Mouse (Mus musculus): ENCODE results near the gene Hps4. TPM values are rescaled to one million over a fixed set of nuclear protein-coding genes. Genes with fewer than 3 reads are reported as not detected.

Gene Hps4
- polyA plus RNA-seq, 1 experiment, result 30.6 TPM

GRCm38 (mm10) chr5:112344092-112344960, 1.4 kb downstream of the Hps4 start:
- no peak for TF ChIP-seq GATA1 (IDR thresholded peaks at IDR 0.05; ENCODE audit: low read length)

DNA sequence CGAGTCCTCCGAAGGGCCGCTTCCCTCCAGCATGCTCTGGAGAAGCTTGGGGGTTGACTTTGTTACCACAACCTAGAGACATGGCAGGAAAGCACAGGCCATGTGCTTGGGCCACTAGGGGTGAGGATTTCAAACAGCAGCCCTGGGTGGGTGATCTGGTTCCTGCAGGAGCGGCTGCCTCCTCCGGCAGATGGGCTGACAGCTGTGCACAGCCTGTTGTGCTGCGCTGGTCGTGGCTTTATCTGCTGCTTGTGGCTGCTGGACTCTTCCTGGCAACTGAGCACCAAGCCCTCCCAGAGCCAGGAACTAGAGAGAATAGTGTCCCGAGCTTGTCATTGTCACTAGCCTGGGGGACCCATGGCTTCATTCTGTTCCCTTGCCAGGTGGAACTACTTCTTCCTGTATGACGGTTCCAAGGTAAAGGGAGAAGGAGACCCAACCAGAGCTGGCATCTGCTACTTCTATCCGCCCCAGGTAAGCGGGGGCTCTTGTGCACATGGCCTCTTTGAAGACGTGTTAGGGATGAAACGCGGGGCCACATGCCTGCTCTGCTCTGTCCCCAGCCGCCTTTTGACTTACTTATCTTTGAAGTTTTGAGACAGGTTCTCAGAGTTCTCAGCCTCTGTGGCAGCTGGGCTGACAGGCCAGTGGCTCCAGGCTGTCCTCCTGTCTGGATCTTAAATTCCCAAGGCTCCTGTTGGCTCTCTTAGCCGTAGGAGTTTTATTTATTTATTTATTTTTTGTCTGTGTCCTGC, 3.5 kb downstream of the Hps4 start:
- no peak for TF ChIP-seq GATA1 (IDR thresholded peaks at IDR 0.05; ENCODE audit: low read length)

DNA sequence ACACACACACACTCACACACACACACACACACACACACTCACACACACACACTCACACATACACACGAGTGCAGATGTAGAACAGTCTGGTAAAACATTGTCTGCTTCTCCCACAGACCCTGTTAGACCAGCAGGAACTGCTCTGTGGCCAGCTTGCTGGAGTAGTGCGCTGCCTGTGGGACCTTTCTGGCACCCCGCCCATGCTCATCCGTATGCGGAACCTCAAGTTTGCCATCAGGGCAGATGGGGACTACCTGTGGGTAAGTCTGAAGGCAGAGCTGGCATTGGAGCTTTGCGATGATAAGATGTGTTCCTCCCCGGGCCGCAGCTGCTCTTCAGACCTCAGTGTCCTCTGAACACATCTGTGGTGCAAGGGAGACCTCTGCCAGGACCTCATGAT, 6.3 kb downstream of the Hps4 start:
- TF ChIP-seq GATA1 (IDR thresholded peaks at IDR 0.05; ENCODE audit: low read length), result no peak

- TF ChIP-seq GATA1 (IDR thresholded peaks at IDR 0.05; ENCODE audit: low read length), result no peak
Measured at GRCm38 (mm10) chr5:112355493-112355892, 12.6 kb downstream of the Hps4 start.

DNA sequence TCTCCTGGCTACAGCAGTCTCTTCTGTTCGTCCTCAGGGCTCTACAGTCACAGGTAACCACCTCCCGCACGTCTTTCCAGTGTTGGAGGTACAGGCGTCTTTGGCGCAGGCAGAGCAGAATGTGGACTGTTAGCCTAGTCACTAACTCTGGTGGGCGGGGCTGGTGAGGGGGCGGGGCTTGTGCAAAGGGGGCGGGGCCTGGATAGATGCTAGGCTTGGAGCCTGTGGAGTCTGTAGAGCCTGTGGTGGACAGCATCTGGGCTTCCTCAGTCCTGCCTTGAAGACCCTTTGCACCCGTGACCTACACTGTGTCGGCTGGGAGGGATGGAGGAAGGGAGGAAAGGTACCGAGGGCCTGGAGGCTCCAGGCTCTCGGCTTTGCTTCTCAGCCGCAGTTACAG, 13.0 kb downstream of the Hps4 start, which contains the start of gene Gm6583:
TSS of gene Gm6583 (minus strand) at position 124 of the 400 bp plus-strand sequence.
- no peak for TF ChIP-seq GATA1 (IDR thresholded peaks at IDR 0.05; ENCODE audit: low read length)

GRCm38 (mm10) chr5:112356322-112356721, 13.4 kb downstream of the Hps4 start:
- no peak for TF ChIP-seq GATA1 (IDR thresholded peaks at IDR 0.05; ENCODE audit: low read length)

- TF ChIP-seq GATA1 (IDR thresholded peaks at IDR 0.05; ENCODE audit: low read length), result peak; percentile 42
Measured at GRCm38 (mm10) chr5:112359520-112359919, 16.6 kb downstream of the Hps4 start.

DNA sequence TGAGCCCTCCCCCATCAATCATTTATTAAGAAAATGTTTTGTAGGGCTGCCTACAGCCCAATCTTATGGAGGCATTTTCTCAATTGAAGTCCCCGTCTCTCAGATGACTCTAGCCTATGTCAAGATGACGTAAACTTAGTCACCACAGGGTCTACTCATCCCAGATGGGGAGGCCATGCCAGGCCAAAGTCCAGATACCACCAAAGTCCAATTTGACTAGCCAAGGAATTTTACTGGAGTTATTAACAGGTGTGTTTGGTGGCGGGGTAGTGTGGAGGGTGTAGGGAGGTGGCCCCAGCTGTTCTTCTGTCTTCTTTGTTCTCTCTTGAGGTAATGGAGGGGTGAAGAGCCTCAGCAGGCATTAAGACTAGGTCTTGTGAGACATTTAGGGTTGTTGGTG, 17.2 kb downstream of the Hps4 start:
- TF ChIP-seq GATA1 (IDR thresholded peaks at IDR 0.05; ENCODE audit: low read length), result no peak

- TF ChIP-seq GATA1 (IDR thresholded peaks at IDR 0.05; ENCODE audit: low read length), result no peak
Measured at GRCm38 (mm10) chr5:112364184-112364797, 21.4 kb downstream of the Hps4 start.

GRCm38 (mm10) chr5:112366879-112367278, 24.0 kb downstream of the Hps4 start:
- no peak for TF ChIP-seq GATA1 (IDR thresholded peaks at IDR 0.05; ENCODE audit: low read length)

DNA sequence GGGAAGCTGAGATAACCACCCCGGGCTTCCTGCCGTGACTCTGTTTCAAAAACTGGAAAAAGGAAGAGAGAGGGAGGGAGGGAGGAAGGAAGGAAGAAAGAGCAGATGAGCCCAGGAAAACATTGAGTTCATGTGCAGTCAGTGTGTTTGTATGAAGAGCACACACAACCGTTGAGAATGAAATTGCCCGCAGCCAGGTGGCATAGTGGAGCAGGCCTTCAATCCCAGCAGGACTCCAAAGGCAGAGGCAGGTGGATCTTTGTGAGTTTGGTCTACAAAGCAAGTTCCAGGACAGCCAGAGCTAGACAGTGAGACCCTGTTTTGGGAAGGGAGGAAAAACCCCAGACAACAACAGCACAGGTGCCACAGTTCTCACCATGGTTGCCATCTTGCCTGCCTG, 24.5 kb downstream of the Hps4 start:
- no peak for TF ChIP-seq GATA1 (IDR thresholded peaks at IDR 0.05; ENCODE audit: low read length)

DNA sequence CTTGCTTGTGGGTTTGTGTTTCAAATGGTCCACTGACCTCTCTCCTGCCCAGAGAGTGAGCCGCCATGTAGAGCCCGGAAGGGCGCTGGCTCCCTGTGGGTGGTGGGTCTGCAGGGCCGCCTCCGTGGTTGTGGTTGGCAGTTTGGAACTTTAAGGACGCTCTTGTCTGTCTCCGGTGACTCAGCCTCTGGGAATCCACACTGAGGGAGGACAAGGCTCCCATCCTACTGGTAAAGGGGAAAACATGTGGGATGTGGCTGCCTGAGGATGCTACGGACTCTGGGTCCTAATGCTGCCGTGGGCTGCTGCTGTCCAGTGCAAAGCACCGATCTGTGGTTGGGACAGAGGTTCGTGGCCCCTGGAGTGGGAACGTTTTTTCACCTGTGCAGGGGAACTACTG, 25.0 kb downstream of the Hps4 start:
- TF ChIP-seq GATA1 (IDR thresholded peaks at IDR 0.05; ENCODE audit: low read length), result no peak

GRCm38 (mm10) chr5:112368666-112369065, 25.8 kb downstream of the Hps4 start:
- TF ChIP-seq GATA1 (IDR thresholded peaks at IDR 0.05; ENCODE audit: low read length), result no peak

- TF ChIP-seq GATA1 (IDR thresholded peaks at IDR 0.05; ENCODE audit: low read length), result no peak
Measured at GRCm38 (mm10) chr5:112369326-112369725, 26.4 kb downstream of the Hps4 start.

- TF ChIP-seq GATA1 (IDR thresholded peaks at IDR 0.05; ENCODE audit: low read length), result no peak
Measured at GRCm38 (mm10) chr5:112370236-112370813, 27.4 kb downstream of the Hps4 start.

GRCm38 (mm10) chr5:112371933-112372332, 29.1 kb downstream of the Hps4 start:
- no peak for TF ChIP-seq GATA1 (IDR thresholded peaks at IDR 0.05; ENCODE audit: low read length)

Measured in G1E-ER4 (cell line).